Mouse (Mus musculus): Measurements from ENCODE around the gene Scarb1.
"Not testable (repeated sequence)": the region's sequence is repeated elsewhere in the genome, so short reads cannot be mapped to it uniquely, and the experiment has no call there.

Scarb1 gene

GRCm38 (mm10) chr5:125340547-125341262 lies at the start of gene Scarb1:
Gene Scarb1, minus strand, starts transcription at chr5:125341094.
- DNase-seq (ENCODE audit: low spot score): peak; percentile 79

GRCm38 (mm10) chr5:125389579-125390441 lies 48.9 kb upstream of the Scarb1 start, which contains the start of gene Ubc:
Gene Ubc, minus strand, starts transcription at chr5:125390202.
- DNase-seq (ENCODE audit: low spot score): peak; percentile 84

GRCm38 (mm10) chr5:125389131-125389578 lies 48.3 kb upstream of the Scarb1 start, which contains the start of gene Gm10382:
Gene Gm10382, plus strand, starts transcription at chr5:125389322.
- no peak for DNase-seq (ENCODE audit: low spot score)

- DNase-seq (ENCODE audit: low spot score): no peak
These were observed 47.6 kb upstream of the Scarb1 start for GRCm38 (mm10) chr5:125388358-125389092.

GRCm38 (mm10) chr5:125387295-125387694 lies 46.4 kb upstream of the Scarb1 start:
- DNase-seq (ENCODE audit: low spot score): not testable (repeated sequence)

- no peak for DNase-seq (ENCODE audit: low spot score)
These were observed 44.5 kb upstream of the Scarb1 start for GRCm38 (mm10) chr5:125385215-125385940.

- no peak for DNase-seq (ENCODE audit: low spot score)
These were observed 43.8 kb upstream of the Scarb1 start for GRCm38 (mm10) chr5:125384512-125385214.

GRCm38 (mm10) chr5:125383637-125384420 lies 42.9 kb upstream of the Scarb1 start:
- no peak for DNase-seq (ENCODE audit: low spot score)

- no peak for DNase-seq (ENCODE audit: low spot score)
These were observed 42.0 kb upstream of the Scarb1 start for GRCm38 (mm10) chr5:125382673-125383558.

- no peak for DNase-seq (ENCODE audit: low spot score)
These were observed 41.2 kb upstream of the Scarb1 start for GRCm38 (mm10) chr5:125381954-125382672.

GRCm38 (mm10) chr5:125378919-125379318 lies 38.0 kb upstream of the Scarb1 start:
- no peak for DNase-seq (ENCODE audit: low spot score)

- DNase-seq (ENCODE audit: low spot score): no peak
These were observed 36.3 kb upstream of the Scarb1 start for GRCm38 (mm10) chr5:125377214-125377613.

- DNase-seq (ENCODE audit: low spot score): no peak
These were observed 35.0 kb upstream of the Scarb1 start for GRCm38 (mm10) chr5:125375871-125376270.

- no peak for DNase-seq (ENCODE audit: low spot score)
These were observed 31.1 kb upstream of the Scarb1 start for GRCm38 (mm10) chr5:125372027-125372426.

- no peak for DNase-seq (ENCODE audit: low spot score)
These were observed 30.2 kb upstream of the Scarb1 start for GRCm38 (mm10) chr5:125370950-125371693.

GRCm38 (mm10) chr5:125368568-125368967 lies 27.7 kb upstream of the Scarb1 start:
- DNase-seq (ENCODE audit: low spot score): peak; percentile 74

- DNase-seq (ENCODE audit: low spot score): no peak
These were observed 27.3 kb upstream of the Scarb1 start for GRCm38 (mm10) chr5:125368156-125368555.
